Mouse (Mus musculus) kidney, postnatal 14 days (tissue): ENCODE measurements around the gene Sept1.
"Not testable (repeated sequence)": the region's sequence is repeated elsewhere in the genome, so short reads cannot be mapped to it uniquely, and the experiment has no call there.

Experiments
- DNase-seq: peaks from one replicate; pipeline ENCODE4 v3.0.0; 2022; ENCODE audit warnings: mixed read lengths

Sept1 gene

GRCm38 (mm10) chr7:127192989-127193388 is 39.9 kb downstream of the Sept1 start:
- peak; percentile 60 for DNase-seq

- DNase-seq, result no peak
These were observed 42.3 kb downstream of the Sept1 start for GRCm38 (mm10) chr7:127190672-127191071.

- no peak for DNase-seq
These were observed 44.3 kb downstream of the Sept1 start for GRCm38 (mm10) chr7:127188305-127189276.

- DNase-seq, result no peak
These were observed 45.6 kb downstream of the Sept1 start for GRCm38 (mm10) chr7:127187351-127187750.

GRCm38 (mm10) chr7:127185601-127186000 is 47.3 kb downstream of the Sept1 start:
- peak; percentile 34 for DNase-seq

- no peak for DNase-seq
These were observed 48.2 kb downstream of the Sept1 start for GRCm38 (mm10) chr7:127184720-127185119.

- no peak for DNase-seq
These were observed 49.1 kb downstream of the Sept1 start for GRCm38 (mm10) chr7:127183828-127184227.

- DNase-seq, result no peak
These were observed 49.6 kb downstream of the Sept1 start for GRCm38 (mm10) chr7:127183345-127183744.

- DNase-seq, result not testable (repeated sequence)
These were observed 51.2 kb downstream of the Sept1 start for GRCm38 (mm10) chr7:127181724-127182123.

GRCm38 (mm10) chr7:127180783-127181182 is 52.1 kb downstream of the Sept1 start:
- no peak for DNase-seq

- DNase-seq, result no peak
These were observed 56.0 kb downstream of the Sept1 start for GRCm38 (mm10) chr7:127176937-127177336.

- DNase-seq, result no peak
These were observed 66.4 kb downstream of the Sept1 start for GRCm38 (mm10) chr7:127166501-127166900.

- DNase-seq, result no peak
These were observed 67.1 kb downstream of the Sept1 start for GRCm38 (mm10) chr7:127165607-127166493.
